Mouse (Mus musculus) T-helper 2 cell (primary cell): Measurements from ENCODE around the gene Myg1.
"Not testable (repeated sequence)": the region's sequence is repeated elsewhere in the genome, so short reads cannot be mapped to it uniquely, and the experiment has no call there.

Experiments
- in situ Hi-C: fragments of 300-600 bp; cut with MboI, MseI; formaldehyde crosslinking; loops from one replicate; pipeline ENCODE4 v1.15.1; 2025; ENCODE audit warnings: high pct_unique_total_duplicates

Myg1 gene

GRCm38 (mm10) chr15:102331610-102332015, at the start of gene Myg1:
Gene Myg1, plus strand, starts transcription at chr15:102331709.
- in situ Hi-C loops, result no loop called here

GRCm38 (mm10) chr15:102282463-102283292, 48.8 kb upstream of the Myg1 start:
- in situ Hi-C loops, result no loop called here

GRCm38 (mm10) chr15:102283648-102284047, 47.9 kb upstream of the Myg1 start:
- in situ Hi-C loops, result no loop called here

- in situ Hi-C loops, result no loop called here
Observed at GRCm38 (mm10) chr15:102287395-102287794, 44.1 kb upstream of the Myg1 start.

- in situ Hi-C loops, result no loop called here
Observed at GRCm38 (mm10) chr15:102295633-102296367, 35.7 kb upstream of the Myg1 start, which contains the start of gene Espl1. Gene Espl1, plus strand, starts transcription at chr15:102296266.

GRCm38 (mm10) chr15:102296368-102297006, 35.0 kb upstream of the Myg1 start:
- in situ Hi-C loops, result no loop called here

- in situ Hi-C loops, result no loop called here
Observed at GRCm38 (mm10) chr15:102302542-102302941, 29.0 kb upstream of the Myg1 start.

GRCm38 (mm10) chr15:102308717-102309116, 22.8 kb upstream of the Myg1 start:
- in situ Hi-C loops, result no loop called here

GRCm38 (mm10) chr15:102310074-102310845, 21.2 kb upstream of the Myg1 start:
- in situ Hi-C loops, result loop anchor here (10.0 kb wide), 1 partner anchor 215 kb away; no protein-coding TSS in a partner anchor

- in situ Hi-C loops, result loop anchor here (10.0 kb wide), 1 partner anchor 217 kb away; no protein-coding TSS in a partner anchor
Observed at GRCm38 (mm10) chr15:102311489-102311888, 20.0 kb upstream of the Myg1 start.

GRCm38 (mm10) chr15:102315292-102315691, 16.2 kb upstream of the Myg1 start:
- in situ Hi-C loops, result loop anchor here (10.0 kb wide), 1 partner anchor 220 kb away; no protein-coding TSS in a partner anchor

GRCm38 (mm10) chr15:102316263-102316662, 15.2 kb upstream of the Myg1 start:
- in situ Hi-C loops, result loop anchor here (10.0 kb wide), 1 partner anchor 221 kb away; no protein-coding TSS in a partner anchor

- in situ Hi-C loops, result no loop called here
Observed at GRCm38 (mm10) chr15:102324654-102325473, 6.6 kb upstream of the Myg1 start.

GRCm38 (mm10) chr15:102326022-102326576, 5.4 kb upstream of the Myg1 start, which contains the start of gene Pfdn5:
Gene Pfdn5, plus strand, starts transcription at chr15:102326116.
- in situ Hi-C loops, result no loop called here

- in situ Hi-C loops, result no loop called here
Observed at GRCm38 (mm10) chr15:102326892-102327291, 4.6 kb upstream of the Myg1 start.

GRCm38 (mm10) chr15:102335254-102335653, 3.7 kb downstream of the Myg1 start:
- in situ Hi-C loops, result no loop called here

- in situ Hi-C loops, result not testable (repeated sequence)
Observed at GRCm38 (mm10) chr15:102335925-102336324, 4.4 kb downstream of the Myg1 start.

GRCm38 (mm10) chr15:102336946-102337345, 5.4 kb downstream of the Myg1 start:
- in situ Hi-C loops, result no loop called here

- in situ Hi-C loops, result loop anchor here (5.0 kb wide), 1 partner anchor 38 kb away; no protein-coding TSS in a partner anchor
Observed at GRCm38 (mm10) chr15:102339612-102340011, 8.1 kb downstream of the Myg1 start.

- in situ Hi-C loops, result loop anchor here (5.0 kb wide), 1 partner anchor 36 kb away; no protein-coding TSS in a partner anchor
Observed at GRCm38 (mm10) chr15:102341580-102341979, 10.1 kb downstream of the Myg1 start.
